Mouse (Mus musculus): Measurements from ENCODE around the gene Vgll1. TPM values are rescaled to one million over a fixed set of nuclear protein-coding genes. Genes with fewer than 3 reads are reported as not detected.

Vgll1 gene
- polyA plus RNA-seq (2012; fragmentation: generic; extraction: Trizol), result not detected

DNA sequence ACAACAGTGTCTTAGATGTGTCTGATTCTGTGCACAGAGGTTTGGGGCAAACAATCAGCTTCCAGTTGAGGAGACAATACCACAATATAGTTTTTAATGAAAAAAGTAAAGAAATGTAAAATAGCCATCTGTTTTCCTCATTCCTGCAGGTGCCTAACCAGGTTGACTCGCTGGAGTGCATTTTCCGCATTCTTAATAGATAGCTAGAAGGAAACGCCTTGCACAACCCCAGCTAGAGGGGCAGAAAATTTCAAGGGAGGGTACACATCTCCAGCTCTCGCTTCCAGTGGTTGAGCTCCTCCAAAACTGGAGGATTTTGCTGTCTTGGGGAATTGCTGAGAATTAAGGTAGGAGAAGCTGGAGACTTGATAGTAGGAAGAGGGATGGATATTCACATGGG, at the start of gene Vgll1:
Gene Vgll1, plus strand, starts transcription at position 301 of the 400 bp plus-strand sequence.
- no peaks in the 10 kb centered on the region for H3K27me3 ChIP-seq (ENCODE audit: control insufficient read depth, insufficient read depth, insufficient read length)

DNA sequence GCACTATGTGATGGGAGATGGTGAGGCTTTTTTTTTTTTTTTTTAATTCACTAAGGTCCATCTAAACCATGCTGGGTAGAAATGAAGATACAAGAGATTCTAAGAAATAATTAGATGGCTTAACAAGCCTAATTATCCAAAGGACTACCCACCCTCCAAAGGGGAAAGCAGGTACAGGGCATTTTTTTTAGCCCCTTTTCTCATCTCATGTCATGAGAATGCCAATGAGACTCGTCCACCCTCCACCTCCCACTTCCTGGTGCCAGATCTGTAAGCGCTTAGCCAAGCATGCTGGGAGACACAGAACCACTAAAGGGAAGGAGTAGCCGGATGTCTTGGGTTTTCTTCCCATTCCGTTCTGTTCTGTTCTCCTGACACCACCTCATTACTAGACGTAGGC, 45.1 kb upstream of the Vgll1 start, which contains the start of gene Brs3:
Gene Brs3, plus strand, starts transcription at position 301 of the 400 bp plus-strand sequence.
- H3K4me3 ChIP-seq, result no peak within 1 kb of the TSS
- H3K4me2 ChIP-seq (ENCODE audit: low read depth), result no peak within 1 kb of the TSS
- no peaks in the 10 kb centered on the region for H3K36me3 ChIP-seq (ENCODE audit: control insufficient read depth, insufficient read depth)
- no peaks in the 10 kb centered on the region for H3K27me3 ChIP-seq (ENCODE audit: control insufficient read depth, insufficient read depth, insufficient read length)
- no peak within 1 kb of the TSS for H3ac ChIP-seq (ENCODE audit: control insufficient read depth, insufficient read length)
- TF ChIP-seq MAX (IDR thresholded peaks at IDR 0.05; ENCODE audit: low read depth), result no peak
- TF ChIP-seq SRF (IDR thresholded peaks at IDR 0.05; ENCODE audit: control insufficient read depth, insufficient read length, low read depth), result no peak
- TF ChIP-seq E2F4 (IDR thresholded peaks at IDR 0.05; ENCODE audit: insufficient read depth), result no peak
- TF ChIP-seq MYOG (IDR thresholded peaks at IDR 0.05; ENCODE audit: control insufficient read depth in 1 of 3, insufficient read depth in 1 of 3, insufficient read length in 2 of 3, low read depth in 2 of 3), result no peak
- no peak for TF ChIP-seq POLR2AphosphoS2 (IDR thresholded peaks at IDR 0.05; ENCODE audit: insufficient read length, low read depth)
- TF ChIP-seq MYOD1 (IDR thresholded peaks at IDR 0.05; ENCODE audit: control insufficient read depth in 1 of 3, insufficient read length in 2 of 3, low read depth in 2 of 3), result no peak
- TF ChIP-seq TCF3 (IDR thresholded peaks at IDR 0.05; ENCODE audit: insufficient read length, low read depth), result no peak
- TF ChIP-seq POLR2A (IDR thresholded peaks at IDR 0.05; ENCODE audit: insufficient read length, low read depth), result no peak
- no peak for TF ChIP-seq USF1 (IDR thresholded peaks at IDR 0.05; ENCODE audit: low read depth)
- no peak for TF ChIP-seq REST (IDR thresholded peaks at IDR 0.05; ENCODE audit: insufficient read depth, insufficient read length)
- no peak for TF ChIP-seq CEBPB (IDR thresholded peaks at IDR 0.05; ENCODE audit: insufficient read depth, poor library complexity, severe bottlenecking)
- no peak for TF ChIP-seq TCF12 (IDR thresholded peaks at IDR 0.05; ENCODE audit: insufficient read depth, poor library complexity, severe bottlenecking)
- H3K79me2 ChIP-seq (ENCODE audit: control insufficient read depth, insufficient read depth), result no peaks in the 10 kb centered on the region

More for the DNA sequence above, at the start of gene Vgll1:
- TF ChIP-seq MAX (IDR thresholded peaks at IDR 0.05; ENCODE audit: low read depth), result no peak
- H3ac ChIP-seq (ENCODE audit: control insufficient read depth, insufficient read length), result no peak within 1 kb of the TSS
- no peaks in the 10 kb centered on the region for H3K79me2 ChIP-seq (ENCODE audit: control insufficient read depth, insufficient read depth)
- no peak within 1 kb of the TSS for H3K4me3 ChIP-seq
- H3K4me2 ChIP-seq (ENCODE audit: low read depth), result no peak within 1 kb of the TSS
- no peaks in the 10 kb centered on the region for H3K36me3 ChIP-seq (ENCODE audit: control insufficient read depth, insufficient read depth)

DNA sequence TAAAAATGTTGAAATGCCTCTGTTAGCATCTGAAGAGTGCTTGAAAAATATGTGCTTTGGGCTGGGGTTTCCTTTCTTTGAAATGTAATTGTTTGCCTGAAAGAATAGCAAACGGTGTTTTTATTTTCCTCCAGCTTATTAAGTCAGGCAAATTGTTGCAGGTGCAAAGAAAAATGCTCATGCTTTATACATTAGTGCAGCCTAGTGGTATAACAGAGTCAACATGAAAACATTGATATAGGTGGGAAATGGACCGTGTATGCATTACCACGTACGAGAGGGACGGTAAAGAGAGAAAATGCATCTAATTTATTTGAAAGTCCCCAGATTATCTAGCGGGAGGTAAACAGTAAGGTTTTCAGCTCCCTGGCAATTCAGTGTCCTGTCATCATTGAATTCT, 44.0 kb upstream of the Vgll1 start:
- TF ChIP-seq MYOD1 (IDR thresholded peaks at IDR 0.05; ENCODE audit: control insufficient read depth in 1 of 3, insufficient read length in 2 of 3, low read depth in 2 of 3) (no peak), TCF3 (IDR thresholded peaks at IDR 0.05; ENCODE audit: insufficient read length, low read depth) (no peak), SRF (IDR thresholded peaks at IDR 0.05; ENCODE audit: control insufficient read depth, insufficient read length, low read depth) (no peak), REST (IDR thresholded peaks at IDR 0.05; ENCODE audit: insufficient read depth, insufficient read length) (no peak), TCF12 (IDR thresholded peaks at IDR 0.05; ENCODE audit: insufficient read depth, poor library complexity, severe bottlenecking) (no peak), POLR2A (IDR thresholded peaks at IDR 0.05; ENCODE audit: insufficient read length, low read depth) (no peak), CEBPB (IDR thresholded peaks at IDR 0.05; ENCODE audit: insufficient read depth, poor library complexity, severe bottlenecking) (no peak), E2F4 (IDR thresholded peaks at IDR 0.05; ENCODE audit: insufficient read depth) (no peak), POLR2AphosphoS2 (IDR thresholded peaks at IDR 0.05; ENCODE audit: insufficient read length, low read depth) (no peak), USF1 (IDR thresholded peaks at IDR 0.05; ENCODE audit: low read depth) (no peak), MYOG (IDR thresholded peaks at IDR 0.05; ENCODE audit: control insufficient read depth in 1 of 3, insufficient read depth in 1 of 3, insufficient read length in 2 of 3, low read depth in 2 of 3) (no peak), MAX (IDR thresholded peaks at IDR 0.05; ENCODE audit: low read depth) (no peak)
- no peaks in the 10 kb centered on the region for H3K27me3 ChIP-seq (ENCODE audit: control insufficient read depth, insufficient read depth, insufficient read length)
- no peaks in the 10 kb centered on the region for H3K79me2 ChIP-seq (ENCODE audit: control insufficient read depth, insufficient read depth)

DNA sequence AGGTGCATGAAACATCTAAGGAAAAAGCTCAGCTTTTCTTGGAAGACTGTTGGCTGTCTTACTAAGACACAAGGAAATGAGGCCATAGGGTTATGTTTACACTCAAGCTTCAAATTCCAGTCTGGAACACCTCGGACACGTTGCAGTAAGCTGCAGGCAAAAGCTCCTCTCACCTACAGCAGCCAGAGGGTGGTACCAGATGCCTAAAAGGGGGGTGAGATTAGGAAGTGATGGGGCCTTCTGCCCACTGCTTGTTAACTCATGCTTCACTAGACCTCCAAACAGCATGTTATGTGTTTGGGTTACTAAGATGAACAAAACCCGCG, 35.1 kb upstream of the Vgll1 start:
- no peaks in the 10 kb centered on the region for H3K79me2 ChIP-seq (ENCODE audit: control insufficient read depth, insufficient read depth)
- peak overlapping the region; percentile 33 for H3ac ChIP-seq (ENCODE audit: control insufficient read depth, insufficient read length)
- H3K4me3 ChIP-seq, result peak overlapping the region; percentile 42
- no peaks in the 10 kb centered on the region for H3K27me3 ChIP-seq (ENCODE audit: control insufficient read depth, insufficient read depth, insufficient read length)
- H3K36me3 ChIP-seq (ENCODE audit: control insufficient read depth, insufficient read depth), result no peaks in the 10 kb centered on the region
- TF ChIP-seq MAX (IDR thresholded peaks at IDR 0.05; ENCODE audit: low read depth) (no peak), E2F4 (IDR thresholded peaks at IDR 0.05; ENCODE audit: insufficient read depth) (no peak), TCF12 (IDR thresholded peaks at IDR 0.05; ENCODE audit: insufficient read depth, poor library complexity, severe bottlenecking) (no peak), POLR2A (IDR thresholded peaks at IDR 0.05; ENCODE audit: insufficient read length, low read depth) (no peak), MYOG (IDR thresholded peaks at IDR 0.05; ENCODE audit: control insufficient read depth in 1 of 3, insufficient read depth in 1 of 3, insufficient read length in 2 of 3, low read depth in 2 of 3) (no peak), USF1 (IDR thresholded peaks at IDR 0.05; ENCODE audit: low read depth) (no peak), MYOD1 (IDR thresholded peaks at IDR 0.05; ENCODE audit: control insufficient read depth in 1 of 3, insufficient read length in 2 of 3, low read depth in 2 of 3) (no peak), SRF (IDR thresholded peaks at IDR 0.05; ENCODE audit: control insufficient read depth, insufficient read length, low read depth) (no peak), POLR2AphosphoS2 (IDR thresholded peaks at IDR 0.05; ENCODE audit: insufficient read length, low read depth) (no peak), CEBPB (IDR thresholded peaks at IDR 0.05; ENCODE audit: insufficient read depth, poor library complexity, severe bottlenecking) (no peak), TCF3 (IDR thresholded peaks at IDR 0.05; ENCODE audit: insufficient read length, low read depth) (no peak), REST (IDR thresholded peaks at IDR 0.05; ENCODE audit: insufficient read depth, insufficient read length) (no peak)
- H3K4me2 ChIP-seq (ENCODE audit: low read depth), result peak overlapping the region; percentile 79

More for the DNA sequence above, 44.0 kb upstream of the Vgll1 start:
- Histone ChIP-seq H3K4me3 (no peak overlapping the region), H3K4me2 (ENCODE audit: low read depth) (no peak overlapping the region), H3K36me3 (ENCODE audit: control insufficient read depth, insufficient read depth) (no peaks in the 10 kb centered on the region), H3ac (ENCODE audit: control insufficient read depth, insufficient read length) (no peak overlapping the region)

All from myocyte (in vitro differentiated cells).